Mouse (Mus musculus) erythroblast, embryonic 14.5 days (primary cell): ENCODE measurements around the gene Ass1. TPM values are rescaled to one million over a fixed set of nuclear protein-coding genes. Genes with fewer than 3 reads are reported as not detected.

Experiments used
- H3K27me3 ChIP-seq: 2 replicates; pipeline ENCODE4 v1.6.1; 2012; ENCODE audit warnings: inconsistent platforms; ENCODE audit not compliant: control insufficient read depth
- H3K36me3 ChIP-seq: 2 replicates; pipeline ENCODE4 v1.6.1; 2012; ENCODE audit warnings: mild to moderate bottlenecking, inconsistent platforms; ENCODE audit not compliant: control insufficient read depth
- H3K4me1 ChIP-seq: 2 replicates; pipeline ENCODE4 v1.6.1; 2012; ENCODE audit warnings: inconsistent platforms; ENCODE audit not compliant: control insufficient read depth
- H3K4me3 ChIP-seq: replicated peaks from 2 replicates; pipeline ENCODE3; 2012; ENCODE audit warnings: moderate library complexity, mild to moderate bottlenecking, inconsistent platforms
- H3K9me3 ChIP-seq: 2 replicates; pipeline ENCODE4 v1.6.1; 2012; ENCODE audit warnings: low read length, inconsistent platforms, mixed read lengths; ENCODE audit not compliant: control insufficient read depth
- GATA1 ChIP-seq: IDR thresholded peaks from 2 replicates; pipeline ENCODE4 v1.6.1; 2012; ENCODE audit warnings: low read length, inconsistent platforms, mixed read lengths
- TAL1 ChIP-seq: IDR thresholded peaks from 3 replicates; pipeline ENCODE4 v1.6.1; 2012; ENCODE audit warnings: low read length, inconsistent platforms, mixed read lengths
- polyA plus RNA-seq: library from polyadenylated mRNA; stranded (reverse); fragments of >175 nt; gene quantifications from 2 replicates; pipeline ENCODE4 v1.2.3, GENCODE M21; 2012

Ass1 gene
- polyA plus RNA-seq, 1 experiment: 0.04 TPM

GRCm38 (mm10) chr2:31474686-31475085, 4.7 kb downstream of the Ass1 start:
- peaks cover 14% of the 10 kb centered on the region for H3K4me1 ChIP-seq
- no peaks in the 10 kb centered on the region for H3K9me3 ChIP-seq
- H3K36me3 ChIP-seq: peaks cover 17% of the 10 kb centered on the region; the same call in 1 of the 2 replicates
- H3K27me3 ChIP-seq: peaks cover 7% of the 10 kb centered on the region
- TF ChIP-seq TAL1: no peak
- TF ChIP-seq GATA1: no peak
- H3K4me3 ChIP-seq: no peak overlapping the region

- H3K9me3 ChIP-seq: no peaks in the 10 kb centered on the region
- no peaks in the 10 kb centered on the region for H3K4me1 ChIP-seq
- no peak overlapping the region for H3K4me3 ChIP-seq
- peaks cover 2% of the 10 kb centered on the region; the same call in 1 of the 2 replicates for H3K27me3 ChIP-seq
- H3K36me3 ChIP-seq: peaks cover 17% of the 10 kb centered on the region; the same call in 1 of the 2 replicates
- TF ChIP-seq GATA1 (no peak), TAL1 (no peak)
Observed at GRCm38 (mm10) chr2:31476107-31476820, 6.3 kb downstream of the Ass1 start.

- Histone ChIP-seq H3K4me3 (no peak overlapping the region), H3K9me3 (no peaks in the 10 kb centered on the region), H3K36me3 (peaks cover 19% of the 10 kb centered on the region; the same call in 1 of the 2 replicates), H3K27me3 (no peaks in the 10 kb centered on the region), H3K4me1 (no peaks in the 10 kb centered on the region)
- TF ChIP-seq TAL1 (no peak), GATA1 (no peak)
Observed at GRCm38 (mm10) chr2:31477234-31478161, 7.5 kb downstream of the Ass1 start.

GRCm38 (mm10) chr2:31482914-31483575, 13.0 kb downstream of the Ass1 start:
- Histone ChIP-seq H3K36me3 (peaks cover 22% of the 10 kb centered on the region; the same call in 1 of the 2 replicates), H3K9me3 (no peaks in the 10 kb centered on the region), H3K4me1 (no peaks in the 10 kb centered on the region), H3K27me3 (no peaks in the 10 kb centered on the region), H3K4me3 (no peak overlapping the region)
- TF ChIP-seq TAL1 (no peak), GATA1 (no peak)

GRCm38 (mm10) chr2:31484187-31484586, 14.2 kb downstream of the Ass1 start:
- no peaks in the 10 kb centered on the region for H3K9me3 ChIP-seq
- H3K4me1 ChIP-seq: no peaks in the 10 kb centered on the region
- no peak overlapping the region for H3K4me3 ChIP-seq
- no peaks in the 10 kb centered on the region for H3K27me3 ChIP-seq
- TF ChIP-seq TAL1 (no peak), GATA1 (no peak)
- peaks cover 17% of the 10 kb centered on the region; the same call in 1 of the 2 replicates for H3K36me3 ChIP-seq

- H3K9me3 ChIP-seq: no peaks in the 10 kb centered on the region
- no peak overlapping the region for H3K4me3 ChIP-seq
- H3K4me1 ChIP-seq: no peaks in the 10 kb centered on the region
- TF ChIP-seq GATA1: no peak
- TF ChIP-seq TAL1: no peak
- H3K27me3 ChIP-seq: no peaks in the 10 kb centered on the region
- peaks cover 19% of the 10 kb centered on the region; the same call in 1 of the 2 replicates for H3K36me3 ChIP-seq
Observed at GRCm38 (mm10) chr2:31489166-31489565, 19.2 kb downstream of the Ass1 start.

- Histone ChIP-seq H3K9me3 (no peaks in the 10 kb centered on the region), H3K36me3 (peaks cover 15% of the 10 kb centered on the region; the same call in 1 of the 2 replicates), H3K27me3 (no peaks in the 10 kb centered on the region)
Observed at GRCm38 (mm10) chr2:31490556-31490955, 20.5 kb downstream of the Ass1 start.

GRCm38 (mm10) chr2:31492308-31492707, 22.3 kb downstream of the Ass1 start:
- TF ChIP-seq GATA1 (no peak), TAL1 (no peak)
- no peaks in the 10 kb centered on the region for H3K27me3 ChIP-seq
- H3K4me3 ChIP-seq: no peak overlapping the region
- H3K4me1 ChIP-seq: no peaks in the 10 kb centered on the region
- H3K9me3 ChIP-seq: no peaks in the 10 kb centered on the region
- H3K36me3 ChIP-seq: peaks cover 14% of the 10 kb centered on the region; the same call in 1 of the 2 replicates

More at GRCm38 (mm10) chr2:31490556-31490955, 20.5 kb downstream of the Ass1 start:
- Histone ChIP-seq H3K4me3 (no peak overlapping the region), H3K4me1 (no peaks in the 10 kb centered on the region)
- TF ChIP-seq GATA1 (no peak), TAL1 (no peak)
